Mouse (Mus musculus): Measurements from ENCODE around the gene Mpv17.

The Mpv17 gene

DNA sequence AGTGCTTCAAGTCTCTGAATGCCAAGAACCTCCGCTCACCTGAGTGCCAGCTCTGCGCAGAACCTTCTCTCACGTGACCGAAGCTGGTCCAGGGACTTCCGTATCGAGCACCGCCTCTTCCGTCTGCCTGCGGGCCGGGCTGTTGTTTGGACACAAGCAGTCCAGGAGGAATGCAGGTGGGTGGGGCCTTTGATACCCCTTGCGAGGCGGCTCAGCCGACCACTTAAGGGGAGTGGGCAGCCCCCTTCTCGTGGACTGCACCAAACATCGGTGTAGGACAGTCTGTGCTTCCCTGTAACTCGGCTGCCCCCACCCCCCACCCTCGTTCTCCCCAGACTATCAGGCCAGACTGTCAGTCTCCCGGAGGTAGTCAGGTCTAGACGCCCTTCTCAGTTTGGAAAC, at the start of gene Mpv17:
Gene Mpv17, minus strand, starts transcription at position 100 of the 402 bp plus-strand sequence.
- peak; percentile 90 to 92 for DNase-seq

DNA sequence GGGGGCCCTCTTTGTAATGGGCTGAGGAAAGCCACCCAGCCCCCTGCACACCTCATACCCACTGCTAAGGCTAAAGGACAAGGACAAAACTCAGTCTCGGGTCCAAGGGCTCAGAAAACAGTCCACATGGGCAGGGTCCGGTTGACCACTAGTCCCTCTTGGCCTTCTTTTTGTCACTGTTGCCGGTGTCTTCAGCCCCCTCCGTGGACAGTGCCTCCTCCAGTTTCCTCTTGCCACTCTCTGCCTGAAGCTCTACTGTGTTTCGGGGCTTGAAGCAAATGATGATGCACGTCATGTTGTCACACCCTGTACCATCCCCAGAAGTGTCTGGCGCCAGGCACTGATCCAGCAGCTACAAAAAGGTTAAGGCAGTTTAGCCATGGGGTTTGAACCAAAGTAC, 48.9 kb upstream of the Mpv17 start:
- DNase-seq: no peak

DNA sequence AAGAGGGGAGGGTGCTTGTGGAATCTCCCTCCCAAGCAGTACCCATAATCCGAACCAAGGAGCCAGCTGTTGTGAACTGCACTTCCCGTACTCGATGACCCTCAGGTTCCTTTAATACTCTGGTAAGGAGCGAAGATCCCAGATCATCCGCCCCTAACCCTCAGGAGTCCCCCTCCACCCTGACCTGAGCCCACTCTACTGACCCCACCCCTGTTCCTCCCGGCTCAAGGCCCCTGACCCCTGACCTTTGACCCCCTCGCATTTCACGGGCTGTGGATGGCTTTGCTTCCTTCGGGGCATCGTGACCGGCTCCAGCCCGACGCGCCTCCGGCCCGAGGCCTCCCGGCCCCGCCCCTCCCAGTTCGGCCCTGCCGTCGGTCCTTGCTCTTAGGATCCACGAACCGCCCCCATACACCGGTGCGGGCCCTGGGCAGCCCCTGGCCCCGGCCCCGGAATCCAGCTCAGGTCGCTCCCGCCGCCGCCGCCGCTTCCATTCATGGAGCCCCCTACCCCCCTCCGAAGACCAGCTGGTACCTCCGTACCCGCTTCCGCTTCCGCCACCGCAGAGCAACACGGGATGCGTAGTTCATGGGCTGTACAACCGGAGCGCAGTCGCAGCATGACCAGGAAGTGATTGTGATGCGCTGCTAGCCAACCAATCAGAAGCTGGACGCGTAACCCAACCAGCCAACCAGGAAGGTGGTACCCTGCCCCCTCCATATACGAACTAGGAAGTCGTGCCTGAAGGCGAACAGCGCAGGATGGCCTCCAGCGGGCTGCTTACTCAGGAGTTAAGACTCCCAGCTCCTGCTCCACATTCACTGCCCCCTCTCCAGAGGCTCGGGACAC, 47.9 kb upstream of the Mpv17 start, which contains the start of gene Zfp513:
Gene Zfp513, minus strand, starts transcription at position 562 of the 849 bp plus-strand sequence.
- peak; percentile 98 for DNase-seq

DNA sequence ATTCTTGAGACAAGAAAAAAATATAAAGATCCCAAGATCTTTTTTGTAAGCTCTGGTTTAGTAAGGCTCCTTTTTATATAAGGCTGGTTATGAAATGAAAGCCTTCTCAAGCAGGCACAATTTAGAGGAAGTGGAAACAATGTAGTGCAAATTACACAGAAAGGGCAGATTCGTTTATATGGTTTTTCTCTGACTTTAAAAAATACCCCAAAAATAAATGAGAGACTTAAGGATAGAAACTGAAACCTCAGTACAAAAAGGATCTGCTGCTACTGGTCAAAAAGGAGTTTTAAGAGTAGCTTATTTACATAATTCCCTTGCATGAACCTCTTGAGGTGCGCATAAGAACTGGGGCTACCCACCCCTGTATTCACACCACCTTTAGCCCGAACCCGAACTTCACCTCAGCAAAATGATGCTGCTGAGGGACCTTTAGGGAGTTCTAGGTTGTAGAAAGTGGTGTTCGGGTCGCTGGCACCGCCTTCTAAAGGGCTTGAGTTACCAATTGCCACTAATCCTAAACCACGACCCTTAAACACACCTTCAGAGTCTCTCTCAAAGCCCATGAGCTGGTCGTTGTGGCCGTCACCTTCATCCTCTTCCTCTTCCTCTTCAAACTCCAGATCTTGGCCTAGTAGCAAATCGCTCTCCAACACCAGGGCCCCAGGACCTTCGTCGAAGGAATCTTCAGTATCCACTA, 47.1 kb upstream of the Mpv17 start:
- no peak for DNase-seq

DNA sequence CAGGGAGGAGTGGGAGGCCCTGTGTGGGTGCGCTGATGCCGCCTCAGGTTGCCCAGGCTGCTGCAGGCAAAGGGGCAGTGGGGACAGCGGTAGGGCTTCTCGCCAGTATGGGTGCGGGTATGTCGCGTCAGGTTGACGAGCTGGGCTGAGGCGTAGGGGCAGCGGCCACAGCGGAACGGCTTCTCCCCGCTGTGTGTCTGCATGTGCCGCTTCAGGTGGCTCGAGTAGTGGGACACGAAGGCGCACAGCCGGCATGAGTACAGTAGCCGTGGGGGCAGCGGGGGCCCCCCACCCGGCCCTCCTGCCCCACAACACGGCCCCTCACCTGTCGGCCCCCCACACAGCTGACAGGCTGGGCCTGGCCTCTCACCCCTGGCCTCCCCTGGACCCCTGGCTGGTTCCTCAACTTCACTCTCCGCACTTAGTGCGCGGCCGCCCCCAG, 46.3 kb upstream of the Mpv17 start:
- no peak for DNase-seq

DNA sequence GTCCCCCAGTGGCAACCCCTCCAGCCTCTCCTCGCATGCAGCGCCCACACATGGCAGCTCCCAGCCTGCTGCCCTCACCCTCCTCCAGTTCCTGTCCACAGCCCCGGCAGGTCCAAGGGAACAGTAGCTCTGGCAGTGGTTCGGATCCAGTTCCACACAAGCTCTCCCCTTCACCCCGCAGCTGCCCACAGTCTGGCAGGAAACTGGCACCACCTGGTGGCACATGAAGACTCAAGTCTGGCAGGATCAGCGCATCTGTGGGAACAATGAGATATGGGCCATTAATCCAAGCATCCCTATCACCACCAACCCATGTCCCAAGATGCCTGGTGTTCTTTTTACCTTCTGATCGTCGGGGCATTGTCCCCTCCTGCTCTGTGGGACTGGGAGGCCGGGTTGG, 45.8 kb upstream of the Mpv17 start:
- DNase-seq: no peak

DNA sequence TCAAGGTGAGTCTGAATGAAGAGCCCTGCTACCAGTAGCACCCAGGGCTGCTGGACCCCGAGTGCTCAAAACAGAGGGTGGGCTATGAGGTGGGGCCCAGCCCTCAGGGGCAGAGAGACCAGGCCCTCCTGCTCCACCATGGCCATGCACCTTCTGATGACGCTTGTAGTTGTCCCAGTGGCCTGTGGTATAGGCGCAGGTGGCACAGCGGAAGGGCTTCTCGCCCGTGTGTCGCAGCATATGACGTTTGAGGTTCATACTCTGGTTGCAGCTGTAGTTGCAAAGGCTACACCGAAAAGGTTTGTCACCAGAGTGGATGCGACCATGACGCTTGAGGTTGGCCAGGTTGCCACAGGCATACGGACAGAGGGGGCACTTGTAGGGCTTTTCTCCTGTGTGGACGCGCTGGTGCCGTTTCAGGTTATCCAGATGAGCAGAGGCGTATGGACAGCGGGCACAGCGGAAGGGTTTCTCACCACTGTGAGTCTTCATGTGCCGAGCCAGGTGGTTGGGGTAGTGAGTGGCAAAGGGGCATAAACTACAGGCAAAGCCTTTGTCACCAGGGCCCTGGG, 45.4 kb upstream of the Mpv17 start:
- DNase-seq: no peak

DNA sequence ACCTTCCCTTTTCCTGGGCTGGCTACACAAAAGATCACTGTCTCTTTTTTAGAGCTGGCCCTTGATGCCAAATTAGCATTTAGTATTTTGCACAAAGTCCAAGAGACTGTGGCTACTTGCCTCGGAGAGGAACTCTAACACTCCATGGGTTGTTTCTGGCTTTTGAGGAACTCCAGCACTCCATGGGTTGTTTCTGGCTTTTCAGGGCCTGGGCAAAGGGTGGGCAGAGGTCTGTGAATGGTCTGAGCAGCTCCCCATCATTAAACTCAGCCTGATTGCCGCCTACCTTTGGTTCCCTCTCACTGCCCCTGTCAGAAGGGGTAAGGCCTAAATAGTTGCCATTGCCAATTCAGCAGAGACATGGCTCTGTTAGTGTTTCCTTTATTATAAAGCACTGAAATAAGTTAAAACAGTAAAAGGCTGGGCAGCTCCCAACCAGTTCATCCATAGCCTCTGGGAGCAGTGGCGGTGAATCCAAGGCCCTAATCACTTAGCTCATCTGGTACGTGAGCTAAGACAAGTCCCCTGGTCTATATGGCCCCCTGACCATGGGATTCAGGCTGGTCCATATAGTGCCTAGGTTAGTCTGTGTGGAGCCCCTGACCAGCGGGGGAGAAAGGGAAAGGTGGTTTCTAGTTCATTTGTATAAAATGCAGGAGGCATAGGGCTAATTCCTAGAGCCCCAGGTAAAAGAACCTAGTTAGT, 44.7 kb upstream of the Mpv17 start:
- no peak for DNase-seq

DNA sequence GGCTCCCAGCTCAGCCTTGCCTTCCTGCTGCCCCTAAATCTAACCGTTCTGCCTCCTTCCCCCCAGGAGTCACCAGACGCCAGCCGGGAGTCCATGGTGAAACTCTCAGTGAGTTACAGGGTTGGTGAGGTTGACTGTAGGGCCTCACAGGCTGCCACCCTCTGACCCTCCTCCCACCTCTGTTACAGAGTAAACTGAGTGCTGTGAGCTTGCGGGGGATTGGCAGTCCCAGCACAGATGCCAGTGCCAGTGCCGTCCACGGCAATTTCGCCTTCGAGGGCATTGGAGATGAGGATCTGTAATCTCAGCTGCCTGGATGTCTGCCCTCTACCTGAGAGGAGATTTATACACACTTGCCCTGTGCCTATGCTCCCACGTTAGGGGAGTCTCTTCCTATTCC, 44.1 kb upstream of the Mpv17 start:
- DNase-seq: no peak

DNA sequence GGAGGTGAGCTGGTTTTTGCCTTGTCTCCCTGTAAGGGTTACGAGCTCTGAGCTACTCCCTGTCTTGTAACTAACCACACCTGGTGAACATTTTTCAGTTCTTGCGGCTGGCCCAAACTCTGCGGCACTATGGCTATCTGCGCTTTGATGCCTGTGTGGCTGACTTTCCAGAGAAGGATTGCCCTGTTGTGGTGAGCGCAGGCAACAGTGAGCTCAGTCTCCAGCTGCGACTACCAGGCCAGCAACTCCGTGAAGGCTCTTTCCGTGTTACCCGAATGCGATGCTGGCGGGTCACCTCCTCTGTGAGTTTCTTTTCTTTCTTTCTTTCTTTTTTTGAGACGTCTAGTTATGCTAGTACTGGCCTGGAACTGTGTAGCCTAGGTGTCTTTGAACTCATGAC, 43.0 kb upstream of the Mpv17 start:
- DNase-seq: no peak

DNA sequence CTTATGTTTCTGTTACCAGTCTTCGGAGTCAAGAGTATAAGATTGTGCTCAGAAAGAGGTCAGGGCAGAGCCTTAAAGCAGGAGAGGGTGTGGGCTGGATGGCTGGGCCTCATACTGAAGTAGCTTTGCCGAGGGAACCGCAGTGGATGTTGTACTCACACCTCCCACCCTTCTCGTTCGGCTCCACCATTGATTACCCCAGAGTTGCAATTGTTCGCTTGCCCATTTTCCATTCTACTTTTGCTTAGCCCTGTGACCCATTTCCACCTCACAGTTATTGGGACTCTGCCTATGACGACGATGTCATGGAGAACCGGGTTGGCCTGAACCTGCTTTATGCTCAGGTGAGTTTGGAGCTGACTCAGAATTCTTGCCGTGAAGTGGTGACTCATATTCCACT, 42.2 kb upstream of the Mpv17 start:
- no peak for DNase-seq

DNA sequence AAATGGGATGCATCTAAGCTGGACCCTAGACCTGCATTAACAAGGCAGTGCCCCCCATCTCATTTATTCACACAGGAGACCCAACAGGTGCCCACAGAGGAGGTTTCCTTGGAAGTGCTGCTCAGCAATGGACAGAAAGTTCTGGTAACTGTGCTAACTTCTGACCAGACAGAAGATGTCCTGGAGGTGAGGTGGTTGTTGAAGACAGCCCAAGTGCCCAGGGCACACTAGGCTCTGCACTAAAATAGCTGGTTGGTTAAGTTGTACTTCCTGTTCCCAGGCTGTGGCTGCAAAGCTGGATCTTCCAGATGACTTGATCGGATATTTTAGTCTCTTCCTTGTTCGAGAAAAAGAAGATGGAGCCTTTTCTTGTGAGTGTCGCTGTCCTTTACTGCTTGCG, 41.6 kb upstream of the Mpv17 start:
- DNase-seq: no peak

DNA sequence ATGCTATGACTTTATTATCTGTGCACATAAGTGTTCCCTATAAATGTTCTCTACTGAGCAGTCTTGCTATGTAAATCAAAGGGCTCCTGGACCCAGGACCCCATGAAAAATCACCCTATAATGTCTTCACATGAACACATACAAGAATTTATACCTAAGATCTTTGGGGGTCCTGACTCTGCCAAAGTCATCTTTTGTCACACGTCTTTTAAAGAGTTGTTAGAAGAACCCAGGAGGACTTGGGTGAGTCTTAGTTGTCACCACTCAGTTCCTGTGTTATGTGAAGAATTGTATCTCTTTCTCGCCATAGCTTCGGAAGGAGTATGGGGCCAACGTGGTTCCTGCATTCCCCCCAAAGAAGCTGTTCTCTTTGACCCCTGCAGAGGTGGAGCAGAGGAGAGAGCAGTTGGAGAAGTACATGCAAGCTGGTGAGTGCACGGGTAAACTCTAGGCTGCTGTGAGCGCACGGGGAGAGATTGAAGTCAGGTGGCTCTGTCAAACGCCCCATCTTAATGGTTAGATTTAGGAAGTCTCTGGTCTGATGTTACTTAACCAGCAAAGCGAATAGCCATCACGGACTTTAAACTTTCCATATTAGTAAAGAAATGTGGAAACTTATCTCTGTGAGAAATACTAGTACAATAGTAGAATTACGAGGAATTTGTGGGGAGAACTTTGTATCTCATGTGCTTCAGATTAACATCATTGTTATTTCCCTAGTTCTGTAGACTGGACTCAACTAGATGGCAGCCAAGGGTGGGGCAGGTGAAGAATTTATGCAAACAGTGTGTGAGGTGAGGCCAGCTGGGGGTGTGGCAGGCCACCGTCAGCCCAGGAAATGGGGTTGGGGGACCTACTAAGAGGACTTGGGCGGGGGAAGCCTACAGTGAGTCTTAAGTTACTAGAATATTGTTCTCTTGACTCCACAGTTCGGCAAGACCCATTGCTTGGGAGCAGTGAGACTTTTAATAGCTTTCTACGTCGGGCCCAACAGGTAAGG, 40.7 kb upstream of the Mpv17 start:
- no peak for DNase-seq

DNA sequence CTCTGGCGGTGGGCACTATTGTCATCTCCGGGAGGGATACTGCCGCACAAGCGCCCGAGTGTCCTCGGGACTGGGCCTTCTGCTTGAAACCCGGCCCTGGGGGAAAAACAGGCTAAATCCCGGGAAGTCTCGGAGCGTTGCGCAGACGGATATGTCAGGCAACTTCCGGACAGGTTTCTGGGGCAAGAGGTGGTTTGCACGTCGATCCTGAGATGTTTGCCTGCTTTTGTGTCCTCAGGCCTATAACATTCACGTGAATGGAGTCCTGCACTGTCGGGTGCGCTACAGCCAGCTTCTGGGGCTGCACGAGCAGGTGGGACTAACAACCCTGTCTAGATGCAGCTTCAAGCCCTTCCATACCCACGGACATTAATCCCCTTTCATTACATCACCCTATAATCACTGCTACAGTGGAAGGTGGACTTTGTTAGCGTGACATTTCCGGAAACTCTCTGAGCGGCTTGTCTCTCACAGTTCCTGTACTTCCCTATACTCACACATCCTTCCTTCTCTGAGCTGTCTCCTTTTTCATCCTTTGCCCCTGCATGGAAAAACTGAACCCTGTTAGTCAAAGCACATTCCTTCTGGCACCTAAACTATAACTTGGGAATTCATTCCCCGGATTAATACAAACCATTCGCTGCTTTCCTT, 39.7 kb upstream of the Mpv17 start:
- DNase-seq: no peak

DNA sequence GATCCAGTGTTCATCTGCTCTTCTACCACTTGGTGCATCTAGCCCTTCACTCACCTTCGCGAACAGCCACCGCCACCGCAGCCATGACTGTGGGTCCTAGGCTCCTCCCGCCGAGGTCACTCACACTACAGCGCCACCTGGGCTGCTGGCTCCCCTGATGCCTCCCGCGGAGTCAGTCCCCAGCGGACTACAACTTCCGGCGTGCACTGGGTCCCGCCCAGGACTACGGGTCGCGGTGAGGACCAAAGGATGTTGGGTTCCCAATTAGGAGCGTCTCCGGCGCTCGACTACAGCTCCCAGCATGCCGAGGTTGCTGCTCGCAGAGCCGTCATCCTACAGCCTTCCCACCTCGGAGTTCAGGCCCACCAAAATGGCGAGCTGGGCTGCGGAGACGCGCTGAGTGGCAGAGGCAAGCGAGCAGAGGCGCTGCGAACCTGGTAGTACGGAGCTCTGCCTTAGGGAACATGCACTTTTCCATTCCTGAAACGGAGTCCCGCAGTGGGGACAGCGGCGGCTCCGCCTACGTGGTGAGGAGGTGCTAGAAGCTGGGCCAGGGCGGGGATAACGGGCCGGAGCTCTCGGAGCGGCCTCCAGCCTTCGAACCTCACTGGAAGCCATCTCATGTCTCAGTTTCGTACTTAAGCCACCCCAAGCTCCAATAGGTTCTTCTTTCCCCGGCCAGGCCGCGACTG, 39.0 kb upstream of the Mpv17 start, which contains the start of the genes Snx17 and Eif2b4:
Gene Snx17, plus strand, starts transcription at position 289 of the 692 bp plus-strand sequence.
Gene Eif2b4, minus strand, starts transcription at position 492 of the 692 bp plus-strand sequence.
- DNase-seq: peak; percentile 100

DNA sequence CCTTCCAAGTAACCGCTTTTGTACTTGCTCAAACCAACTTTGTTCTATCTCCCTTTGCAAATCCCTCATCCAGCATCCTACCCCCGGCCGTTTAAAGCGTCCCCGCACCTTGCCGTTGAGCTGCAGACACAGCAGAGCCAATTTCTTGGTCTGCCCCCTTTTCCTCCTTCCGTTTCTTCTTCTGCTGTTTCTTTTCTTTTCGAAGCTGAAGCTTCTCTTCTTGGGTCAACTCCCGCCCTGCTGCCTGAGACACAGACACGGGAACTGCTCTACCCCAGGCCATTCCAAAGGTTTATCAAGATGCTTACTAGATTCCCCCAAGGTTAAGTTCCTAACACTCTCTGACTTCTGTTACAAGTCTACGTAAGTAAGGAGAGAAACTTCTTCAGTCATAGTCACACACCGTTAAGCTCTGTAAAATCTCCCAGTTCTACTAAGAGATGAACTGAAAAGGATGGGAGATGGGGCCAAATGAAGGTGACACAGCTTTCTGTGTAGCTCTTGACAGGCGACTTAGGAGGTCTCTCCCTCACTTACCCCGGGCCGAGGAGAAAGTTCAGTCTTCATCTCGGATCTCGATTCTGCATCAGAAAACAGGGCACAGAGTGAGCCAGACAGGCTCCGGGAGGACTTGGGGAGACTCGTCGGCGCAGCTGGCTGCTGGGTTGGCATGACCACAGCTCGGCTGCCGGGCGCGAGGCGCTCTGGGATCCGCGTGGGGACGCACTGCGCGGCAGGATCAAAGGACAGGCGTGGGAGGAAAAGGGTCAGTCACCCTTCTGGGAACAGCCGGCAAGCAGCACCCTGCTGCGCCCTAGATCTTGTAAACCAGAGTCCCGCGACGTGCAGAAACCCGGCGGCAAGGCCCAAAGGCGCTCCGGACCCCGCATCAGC, 38.2 kb upstream of the Mpv17 start:
- peak in 1 of 2 experiments; percentile 81 for DNase-seq

DNA sequence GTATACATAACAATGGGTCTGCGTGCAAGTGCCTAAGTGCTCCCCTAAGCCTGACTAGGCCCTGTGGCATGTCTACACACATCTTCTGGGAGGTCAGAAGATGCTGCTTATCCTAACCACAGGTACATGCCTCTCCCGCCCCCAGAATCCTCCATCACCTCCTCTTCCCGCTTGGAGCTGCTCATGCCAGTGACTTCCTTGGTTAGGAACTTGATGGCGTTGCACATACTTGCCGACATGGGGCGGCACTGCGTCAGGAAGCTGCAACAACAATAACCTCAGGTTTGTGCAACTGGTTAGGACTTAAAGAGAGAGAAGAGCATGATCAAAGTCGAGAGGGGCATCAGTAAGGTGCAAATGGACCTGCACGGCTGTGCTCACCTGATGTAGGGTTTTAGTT, 36.1 kb upstream of the Mpv17 start:
- DNase-seq: no peak

DNA sequence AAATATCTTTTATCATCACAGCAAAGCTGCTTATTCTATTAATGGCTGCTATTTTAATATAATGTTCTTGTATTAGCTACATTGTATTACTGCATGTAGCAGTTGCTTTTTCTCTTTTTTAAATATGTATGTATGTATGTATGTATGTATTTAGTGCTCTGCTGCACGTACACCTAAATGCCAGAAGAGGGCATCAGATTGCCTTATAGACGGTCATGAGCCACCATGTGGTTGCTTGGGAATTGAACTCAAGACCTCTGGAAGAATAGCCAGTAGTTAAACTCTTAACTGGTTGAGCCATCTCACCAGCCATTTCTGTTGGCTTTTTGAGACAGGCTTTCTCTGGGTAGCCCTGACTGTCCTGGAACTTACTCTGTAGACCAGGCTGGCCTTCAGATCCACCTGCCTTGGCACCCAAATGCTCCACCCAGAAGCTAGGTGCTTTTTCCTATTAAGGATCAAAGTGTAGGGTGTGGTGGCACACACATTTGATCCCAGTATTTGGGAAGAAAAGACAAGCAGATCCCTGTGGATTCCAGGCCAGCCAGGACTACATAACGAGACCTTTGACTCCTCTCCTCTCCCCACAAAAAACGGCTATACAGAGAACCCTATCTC, 34.3 kb upstream of the Mpv17 start:
- no peak for DNase-seq

DNA sequence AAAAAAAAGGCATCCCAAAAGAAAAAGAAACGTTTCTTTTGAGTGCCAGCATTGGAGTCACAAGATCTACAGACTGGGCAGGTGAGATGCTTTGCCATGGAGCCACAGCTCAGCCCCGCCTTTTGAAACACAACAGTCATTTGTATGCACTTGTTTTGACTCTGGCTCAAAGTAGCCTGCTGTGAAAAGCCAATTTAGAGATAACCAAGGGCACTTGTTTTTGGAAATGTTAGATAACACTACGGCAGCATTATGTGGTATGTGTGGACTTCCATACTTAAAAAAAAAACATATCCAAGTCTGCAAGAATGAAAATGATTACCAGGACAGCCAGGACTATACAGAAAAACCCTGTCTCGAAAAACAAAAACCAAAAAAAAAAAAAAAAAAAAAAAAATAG, 29.6 kb upstream of the Mpv17 start:
- DNase-seq: no peak

Measured in lung, adult 18-20 months (tissue).